Mouse (Mus musculus) CH12.LX (cell line): ENCODE results near the gene Spen. TPM values are rescaled to one million over a fixed set of nuclear protein-coding genes. Genes with fewer than 3 reads are reported as not detected.

Experiments
- DNase-seq: peaks from one replicate; pipeline ENCODE4 v3.0.0-alpha.2; 2013; ENCODE audit errors: extremely low read depth
- H3K27ac ChIP-seq: 2 replicates; pipeline ENCODE4 v1.5.1; 2012; ENCODE audit warnings: low read depth, mild to moderate bottlenecking, control low read depth, moderate library complexity; ENCODE audit not compliant: insufficient read depth
- H3K27me3 ChIP-seq: replicated peaks from 2 replicates; pipeline ENCODE3; 2012; ENCODE audit warnings: inconsistent platforms
- H3K36me3 ChIP-seq, 2 experiments: replicated peaks in 1 of 2; 2 replicates each; pipeline versions ENCODE3 to v1.6.1; 2012; ENCODE audit warnings: inconsistent platforms in 1 of 2, low read length in 1 of 2, mild to moderate bottlenecking in 1 of 2, mixed read lengths in 1 of 2, moderate library complexity in 1 of 2; ENCODE audit not compliant: control insufficient read depth in 1 of 2, insufficient read depth in 1 of 2
- H3K4me1 ChIP-seq, 2 experiments: 2 replicates each; pipeline ENCODE4 v1.6.1; 2012; ENCODE audit warnings: inconsistent platforms in 1 of 2, moderate library complexity in 1 of 2; ENCODE audit not compliant: insufficient read depth in 2 of 2, control insufficient read depth in 1 of 2
- H3K4me2 ChIP-seq: 2 replicates; pipeline ENCODE4 v1.6.1; 2012; ENCODE audit warnings: low read depth, mild to moderate bottlenecking, control low read depth; ENCODE audit not compliant: poor library complexity, insufficient read depth, severe bottlenecking
- H3K4me3 ChIP-seq, 3 experiments: fragments of 150-350 bp in 1 of 3; sonication (generic) in 1 of 3; replicated peaks in 1 of 3; 2 replicates each; pipeline versions ENCODE3 to v1.5.1; 2011 to 2012; ENCODE audit warnings: low read depth in 2 of 3, low read length in 2 of 3, mild to moderate bottlenecking in 2 of 3, moderate library complexity in 2 of 3, control low read depth in 1 of 3, improper control_type of control experiment in 1 of 3, inconsistent platforms in 1 of 3, mixed read lengths in 1 of 3; ENCODE audit not compliant: poor library complexity in 1 of 3
- H3K79me2 ChIP-seq: replicated peaks from 2 replicates; pipeline ENCODE4 v1.6.1; 2012; ENCODE audit warnings: mild to moderate bottlenecking, moderate library complexity; ENCODE audit not compliant: control insufficient read depth, poor library complexity, insufficient read depth, severe bottlenecking; ENCODE audit errors: extremely low read depth
- H3K9ac ChIP-seq: 2 replicates; pipeline ENCODE4 v1.6.1; 2012; ENCODE audit warnings: low read depth, mild to moderate bottlenecking, control low read depth, moderate library complexity; ENCODE audit not compliant: insufficient read depth
- H3K9me3 ChIP-seq: replicated peaks from 2 replicates; pipeline ENCODE3; 2012; ENCODE audit warnings: low read length, inconsistent platforms, mixed read lengths
- BHLHE40 ChIP-seq: IDR thresholded peaks from 2 replicates; pipeline ENCODE4 v1.6.1; 2011; ENCODE audit warnings: mild to moderate bottlenecking, low read depth, low read length, improper control_type of control experiment
- CHD1 ChIP-seq: IDR thresholded peaks from 2 replicates; pipeline ENCODE4 v1.6.1; 2012; ENCODE audit warnings: low read depth, low read length, improper control_type of control experiment, inconsistent platforms
- CHD2 ChIP-seq: IDR thresholded peaks from 2 replicates; pipeline ENCODE4 v1.6.1; 2011; ENCODE audit warnings: low read length, improper control_type of control experiment
- CTCF ChIP-seq, 2 experiments: IDR thresholded peaks in 1 of 2; conservative IDR thresholded peaks in 1 of 2; 2 replicates each; pipeline ENCODE4 v1.5.1; 2011 to 2012; ENCODE audit warnings: low read depth in 2 of 2, low read length in 2 of 2, improper control_type of control experiment in 1 of 2, inconsistent platforms in 1 of 2, mild to moderate bottlenecking in 1 of 2, moderate library complexity in 1 of 2
- E2F4 ChIP-seq: IDR thresholded peaks from 2 replicates; pipeline ENCODE4 v1.6.1; 2011; ENCODE audit warnings: low read depth, low read length, improper control_type of control experiment; ENCODE audit not compliant: insufficient replicate concordance
- ELF1 ChIP-seq: IDR thresholded peaks from 2 replicates; pipeline ENCODE4 v1.6.1; 2014; ENCODE audit warnings: low read depth, mild to moderate bottlenecking, inconsistent platforms, low read length, improper control_type of control experiment
- ETS1 ChIP-seq: conservative IDR thresholded peaks from 2 replicates; pipeline ENCODE4 v1.6.1; 2012; ENCODE audit warnings: low read depth, mild to moderate bottlenecking, inconsistent platforms, low read length, improper control_type of control experiment, moderate library complexity
- HCFC1 ChIP-seq: IDR thresholded peaks from 2 replicates; pipeline ENCODE4 v1.6.1; 2012; ENCODE audit warnings: low read depth, mild to moderate bottlenecking, inconsistent platforms, low read length, improper control_type of control experiment
- IRF4 ChIP-seq: IDR thresholded peaks from 2 replicates; pipeline ENCODE4 v1.6.1; 2014; ENCODE audit warnings: low read depth, mild to moderate bottlenecking, inconsistent platforms, low read length, improper control_type of control experiment
- JUND ChIP-seq: conservative IDR thresholded peaks from 2 replicates; pipeline ENCODE4 v1.6.1; 2011; ENCODE audit warnings: low read depth, low read length, improper control_type of control experiment
- KAT2A ChIP-seq: IDR thresholded peaks from 2 replicates; pipeline ENCODE4 v1.6.1; 2012; ENCODE audit warnings: low read length, improper control_type of control experiment, inconsistent platforms; ENCODE audit not compliant: insufficient replicate concordance
- MAFK ChIP-seq: IDR thresholded peaks from 2 replicates; pipeline ENCODE4 v1.6.1; 2011; ENCODE audit warnings: low read length, improper control_type of control experiment; ENCODE audit not compliant: insufficient replicate concordance
- MAZ ChIP-seq: IDR thresholded peaks from 2 replicates; pipeline ENCODE4 v1.6.1; 2012; ENCODE audit warnings: low read depth, mild to moderate bottlenecking, inconsistent platforms, low read length, improper control_type of control experiment, moderate library complexity
- MEF2A ChIP-seq: IDR thresholded peaks from 2 replicates; pipeline ENCODE4 v1.6.1; 2014; ENCODE audit warnings: low read depth, mild to moderate bottlenecking, inconsistent platforms, low read length, improper control_type of control experiment, borderline replicate concordance
- MXI1 ChIP-seq: IDR thresholded peaks from 2 replicates; pipeline ENCODE4 v1.6.1; 2011; ENCODE audit warnings: mild to moderate bottlenecking, low read depth, low read length, improper control_type of control experiment
- MYC ChIP-seq: IDR thresholded peaks from 2 replicates; pipeline ENCODE4 v1.6.1; 2011; ENCODE audit warnings: low read depth, mild to moderate bottlenecking, improper control_type of control experiment, low read length
- NELFE ChIP-seq: IDR thresholded peaks from 2 replicates; pipeline ENCODE4 v1.6.1; 2011; ENCODE audit warnings: low read depth, low read length, improper control_type of control experiment
- NRF1 ChIP-seq: IDR thresholded peaks from 2 replicates; pipeline ENCODE4 v1.6.1; 2014; ENCODE audit warnings: low read depth, mild to moderate bottlenecking, inconsistent platforms, low read length, improper control_type of control experiment, moderate library complexity
- PAX5 ChIP-seq: IDR thresholded peaks from 2 replicates; pipeline ENCODE4 v1.6.1; 2012; ENCODE audit warnings: low read length, inconsistent platforms, mixed read lengths
- RAD21 ChIP-seq: IDR thresholded peaks from 2 replicates; pipeline ENCODE4 v1.6.1; 2011; ENCODE audit warnings: low read depth, mild to moderate bottlenecking, low read length, improper control_type of control experiment, moderate library complexity
- SIN3A ChIP-seq: IDR thresholded peaks from 2 replicates; pipeline ENCODE4 v1.6.1; 2012; ENCODE audit warnings: low read length, improper control_type of control experiment, inconsistent platforms
- SMC3 ChIP-seq: IDR thresholded peaks from 2 replicates; pipeline ENCODE4 v1.6.1; 2011; ENCODE audit warnings: low read depth, low read length, improper control_type of control experiment
- TCF12 ChIP-seq: IDR thresholded peaks from 2 replicates; pipeline ENCODE4 v1.6.1; 2014; ENCODE audit warnings: low read depth, mild to moderate bottlenecking, inconsistent platforms, low read length, improper control_type of control experiment
- USF1 ChIP-seq: IDR thresholded peaks from 2 replicates; pipeline ENCODE4 v1.6.1; 2014; ENCODE audit warnings: low read depth, mild to moderate bottlenecking, inconsistent platforms, low read length, improper control_type of control experiment
- ZC3H11A ChIP-seq: IDR thresholded peaks from 2 replicates; pipeline ENCODE4 v1.6.1; 2012; ENCODE audit warnings: low read depth, mild to moderate bottlenecking, inconsistent platforms, low read length, improper control_type of control experiment
- ZKSCAN1 ChIP-seq: IDR thresholded peaks from 2 replicates; pipeline ENCODE4 v1.6.1; 2012; ENCODE audit warnings: low read depth, inconsistent platforms, low read length, improper control_type of control experiment, borderline replicate concordance
- ZMIZ1 ChIP-seq: IDR thresholded peaks from 2 replicates; pipeline ENCODE4 v1.6.1; 2012; ENCODE audit warnings: low read depth, mild to moderate bottlenecking, inconsistent platforms, low read length, improper control_type of control experiment
- ZNF384 ChIP-seq: IDR thresholded peaks from 2 replicates; pipeline ENCODE4 v1.6.1; 2012; ENCODE audit warnings: low read depth, low read length, improper control_type of control experiment, inconsistent platforms
- dilution Hi-C: fragments of 300-500 bp; cut with MboI; formaldehyde crosslinking; loops from 2 replicates; pipeline ENCODE4 v1.14.3; 2020; ENCODE audit warnings: low sequenced_read_pairs; ENCODE audit not compliant: extremely low pct_unique_long_range_greater_than_20kb, extremely low pct_ligation_motif_present
- in situ Hi-C: fragments of 300-500 bp; cut with MboI; formaldehyde crosslinking; loops from 3 replicates; pipeline ENCODE4 v1.14.3; 2019; ENCODE audit warnings: low sequenced_read_pairs, low pct_ligation_motif_present, low pct_unique_long_range_greater_than_20kb, mixed read lengths
- polyA plus RNA-seq: library from polyadenylated mRNA; unstranded; fragments of >175 nt; gene quantifications from 2 replicates; pipeline ENCODE4 v1.2.1, GENCODE M21; 2012; ENCODE audit warnings: low read depth; ENCODE audit not compliant: insufficient read length
- total RNA-seq, 2 experiments: library from RNA; depleted of rRNA; stranded (reverse); fragments of 300-350 nt in 1 of 2; fragments of >200 nt in 1 of 2; gene quantifications; 2 replicates each; pipeline ENCODE4 v1.2.3; 2012 to 2014

The Spen gene
- total and polyA plus RNA-seq, 3 experiments, result 4.0 to 21.6 (median 10.2) TPM

GRCm38 (mm10) chr4:141478794-141479193, 59.6 kb downstream of the Spen start:
- in situ Hi-C loops (no loop called here), dilution Hi-C loops (no loop called here)
- Histone ChIP-seq H3K9ac (no peak overlapping the region), H3K9me3 (peaks cover 60% of the 10 kb centered on the region), H3K4me1 (peaks cover 0 to 13% of the 10 kb centered on the region in 2 experiments; a peak in 2 of 4 replicates), H3K27ac (no peak overlapping the region), H3K4me2 (no peak overlapping the region), H3K79me2 (no peaks in the 10 kb centered on the region), H3K36me3 (peaks cover 87 to 95% of the 10 kb centered on the region in 2 experiments), H3K27me3 (no peaks in the 10 kb centered on the region), H3K4me3 (no peak overlapping the region)
- no peak for DNase-seq
- no peak for TF ChIP-seq IRF4
- no peak for TF ChIP-seq NELFE
- TF ChIP-seq PAX5, result no peak
- no peak for TF ChIP-seq MYC
- TF ChIP-seq ELF1, result no peak
- no peak for TF ChIP-seq E2F4
- no peak for TF ChIP-seq MXI1
- TF ChIP-seq JUND, result no peak
- TF ChIP-seq CTCF (conservative IDR thresholded peaks at IDR 0.05 in 1 of 2, IDR thresholded peaks at IDR 0.05 in 1 of 2; ENCODE audit: low read depth in 2 of 2, low read length in 2 of 2), result no peak
- no peak for TF ChIP-seq MAZ
- TF ChIP-seq TCF12, result no peak
- no peak for TF ChIP-seq MEF2A
- no peak for TF ChIP-seq ZMIZ1
- no peak for TF ChIP-seq MAFK
- TF ChIP-seq USF1, result no peak
- no peak for TF ChIP-seq NRF1
- TF ChIP-seq RAD21, result no peak
- no peak for TF ChIP-seq ETS1

DNA sequence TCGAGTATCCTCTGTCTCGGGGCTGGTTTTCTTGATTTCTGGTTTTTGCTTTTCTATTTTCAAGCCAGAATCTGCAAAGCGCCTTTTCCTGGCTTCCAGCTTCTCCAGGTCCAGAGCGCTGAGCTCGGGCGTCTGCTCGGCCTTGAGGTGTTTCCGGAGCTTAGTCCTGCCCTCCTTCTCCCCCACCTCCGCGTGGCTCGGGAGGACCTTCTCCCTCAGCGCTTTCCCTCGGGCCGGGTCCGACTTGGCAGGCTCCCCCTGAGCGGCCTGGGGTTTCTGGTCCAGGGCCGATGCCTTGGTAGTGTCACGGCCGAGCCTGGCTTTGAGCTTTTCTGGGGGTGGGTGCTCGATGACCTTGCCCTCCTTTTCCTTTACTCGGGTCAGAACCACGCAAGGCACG, 60.2 kb downstream of the Spen start:
- TF ChIP-seq NELFE (no peak), USF1 (no peak), ZC3H11A (no peak), CHD1 (no peak), ZKSCAN1 (no peak), SIN3A (no peak), SMC3 (no peak), ZNF384 (no peak), CHD2 (no peak), KAT2A (no peak), MEF2A (no peak), BHLHE40 (no peak), IRF4 (no peak), HCFC1 (no peak), JUND (no peak)
- in situ Hi-C loops (no loop called here), dilution Hi-C loops (no loop called here)
- Histone ChIP-seq H3K36me3 (peaks cover 89 to 96% of the 10 kb centered on the region in 2 experiments), H3K4me1 (peaks cover 0 to 13% of the 10 kb centered on the region in 2 experiments; a peak in 2 of 4 replicates), H3K27ac (no peak overlapping the region), H3K4me2 (no peak overlapping the region), H3K27me3 (no peaks in the 10 kb centered on the region), H3K79me2 (no peaks in the 10 kb centered on the region), H3K9ac (no peak overlapping the region), H3K4me3 (no peak overlapping the region), H3K9me3 (peaks cover 65% of the 10 kb centered on the region)
- no peak for DNase-seq
